In genomic region chr19:42341183-42341582, GRCm38 (mm10) we compare ENCODE assay signal across 9 mouse cellular contexts.
DNase-seq lines count a peak whose midpoint lies in the region; ATAC-seq and TF ChIP-seq lines count a peak whose summit lies in the region.
"Had no signal": no experiment of that assay in that cellular context is flagged by ENCODE, and none has a peak within 500 bp of the region (broad histone marks: within the 10 kb centered on the region; RNA-seq: fewer than 3 reads in every experiment).

No protein-coding gene starts in this region.

- peak; percentile 30 to 55 for DNase-seq in cerebellum, postnatal 25 days
- DNase-seq in cerebellum, adult 2 months: no peak
- peak; percentile 57 for DNase-seq in left cerebral cortex, postnatal 4 days
- no peak for DNase-seq in left cerebral cortex, adult 11 months (ENCODE audit: low spot score)
- peak; percentile 56 for DNase-seq in embryonic facial prominence, embryonic 11.5 days (ENCODE audit: low spot score)
- no peak for DNase-seq in yolk sac, embryonic 10.5 days (ENCODE audit: low spot score)
- DNase-seq in adrenal gland, postnatal 25 days: no peak

- H3K27ac ChIP-seq in cerebellum, adult 2 months (ENCODE audit: insufficient read depth, low read length): no peak overlapping the region
- H3K27ac ChIP-seq in ES-Bruce4 (ENCODE audit: insufficient read depth, low read length): no peak overlapping the region
- H3K27ac ChIP-seq in embryonic facial prominence, embryonic 11.5 days (replicated peaks; ENCODE audit: low read depth, low read length): no peak overlapping the region
- H3K27ac ChIP-seq: neural tube, embryonic 13.5 days had no signal

- no peak overlapping the region for H3K4me3 ChIP-seq in cerebellum, adult 2 months (replicated peaks; ENCODE audit: insufficient read depth, low read depth, low read length)
- no peak overlapping the region for H3K4me3 ChIP-seq in ES-Bruce4 (ENCODE audit: low read depth, low read length)
- no peak overlapping the region for H3K4me3 ChIP-seq in embryonic facial prominence, embryonic 11.5 days (ENCODE audit: low read depth, low read length)
- H3K4me3 ChIP-seq: neural tube, embryonic 13.5 days had no signal

- TF ChIP-seq EP300 in ES-Bruce4 (IDR thresholded peaks at IDR 0.05; ENCODE audit: insufficient read depth, low read depth, low read length): no peak

- TF ChIP-seq POLR2A in cerebellum, adult 2 months (IDR thresholded peaks at IDR 0.05; ENCODE audit: borderline replicate concordance, insufficient read depth, low read length): no peak
- TF ChIP-seq POLR2A in ES-Bruce4 (IDR thresholded peaks at IDR 0.05; ENCODE audit: insufficient read depth, low read length): no peak

- no peaks in the 10 kb centered on the region for H3K36me3 ChIP-seq in ES-Bruce4 (ENCODE audit: control insufficient read depth, insufficient read depth, low read length, poor library complexity, severe bottlenecking)
- H3K36me3 ChIP-seq in embryonic facial prominence, embryonic 11.5 days (replicated peaks; ENCODE audit: control insufficient read depth, insufficient read depth, low read depth, low read length): no peaks in the 10 kb centered on the region
- H3K36me3 ChIP-seq: neural tube, embryonic 13.5 days had no signal

- no peak for ATAC-seq in embryonic facial prominence, embryonic 11.5 days (replicated peaks; ENCODE audit: insufficient number of reproducible peaks, low FRiP score, low TSS enrichment, low read depth)

- no peak overlapping the region for H3K4me2 ChIP-seq in embryonic facial prominence, embryonic 11.5 days (ENCODE audit: low read depth, low read length)
- H3K4me2 ChIP-seq: neural tube, embryonic 13.5 days had no signal

- H3K9me3 ChIP-seq in ES-Bruce4 (replicated peaks; ENCODE audit: control insufficient read depth, insufficient read depth, low read length, poor library complexity, severe bottlenecking): peaks cover 8% of the 10 kb centered on the region
- H3K9me3 ChIP-seq in embryonic facial prominence, embryonic 11.5 days (replicated peaks; ENCODE audit: control insufficient read depth, low read length): no peaks in the 10 kb centered on the region
- H3K9me3 ChIP-seq: neural tube, embryonic 13.5 days had no signal

- intact Hi-C loops in left cerebral cortex, postnatal 4 days (cut with DNase I): no loop called here

- 56% methylated on average over 6 of the region's 6 CpGs for WGBS in cerebellum, adult 2 months
- 51% methylated on average over 6 of the region's 6 CpGs for WGBS in embryonic facial prominence, embryonic 11.5 days

- no peak overlapping the region for H3K9ac ChIP-seq in ES-Bruce4 (ENCODE audit: low read depth, poor library complexity, severe bottlenecking)
- no peak overlapping the region for H3K9ac ChIP-seq in embryonic facial prominence, embryonic 11.5 days (replicated peaks; ENCODE audit: low read length)
- H3K9ac ChIP-seq: neural tube, embryonic 13.5 days had no signal

- H3K27me3 ChIP-seq in cerebellum, adult 2 months (ENCODE audit: control insufficient read depth, insufficient read depth, low read length): no peaks in the 10 kb centered on the region
- H3K27me3 ChIP-seq in ES-Bruce4 (ENCODE audit: control insufficient read depth, insufficient read depth, low read length, poor library complexity, severe bottlenecking): no peaks in the 10 kb centered on the region
- H3K27me3 ChIP-seq in embryonic facial prominence, embryonic 11.5 days (ENCODE audit: control insufficient read depth, insufficient read depth, low read length): no peaks in the 10 kb centered on the region
- H3K27me3 ChIP-seq: neural tube, embryonic 13.5 days had no signal

- no peak for TF ChIP-seq CTCF in cerebellum, adult 2 months (IDR thresholded peaks at IDR 0.05; ENCODE audit: borderline replicate concordance, insufficient read depth, low read depth, low read length)
- peak; percentile 84 for TF ChIP-seq CTCF in ES-Bruce4 (IDR thresholded peaks at IDR 0.05; ENCODE audit: low read depth, low read length)

- no peaks in the 10 kb centered on the region for H3K4me1 ChIP-seq in cerebellum, adult 2 months (ENCODE audit: control insufficient read depth, insufficient read depth, low read length)
- H3K4me1 ChIP-seq in ES-Bruce4 (ENCODE audit: control insufficient read depth, insufficient read depth, low read length): no peaks in the 10 kb centered on the region
- no peaks in the 10 kb centered on the region for H3K4me1 ChIP-seq in embryonic facial prominence, embryonic 11.5 days (ENCODE audit: control insufficient read depth, insufficient read depth, low read length)
- H3K4me1 ChIP-seq: neural tube, embryonic 13.5 days had no signal

Comparison
In these comparisons a context has a peak if more than half of its experiments do, and no peak if none do; other contexts are left out.
1. DNase-seq: peak in cerebellum, postnatal 25 days (2 of 2), left cerebral cortex, postnatal 4 days (single experiment) and embryonic facial prominence, embryonic 11.5 days (single experiment); none in cerebellum, adult 2 months (0 of 2), left cerebral cortex, adult 11 months (single experiment), yolk sac, embryonic 10.5 days (single experiment) and adrenal gland, postnatal 25 days (single experiment).